Mouse (Mus musculus) kidney, adult 2 months (tissue): ENCODE results near the gene Dync2li1. TPM values are rescaled to one million over a fixed set of nuclear protein-coding genes. Genes with fewer than 3 reads are reported as not detected.
A peak's percentile ranks its signal among the peaks of the same experiment; 100 is the strongest.

Source experiments
- DNase-seq: peaks from one replicate; pipeline ENCODE4 v3.0.0; 2021
- H3K27ac ChIP-seq: fragments of 200-500 bp; 2 replicates; pipeline ENCODE4 v1.5.1; 2012; ENCODE audit warnings: low read depth, low read length, control low read depth, inconsistent platforms; ENCODE audit not compliant: insufficient read depth
- H3K27me3 ChIP-seq: fragments of 200-500 bp; replicated peaks from 2 replicates; pipeline ENCODE4 v1.6.1; 2012; ENCODE audit warnings: mild to moderate bottlenecking, moderate library complexity, low read length, inconsistent platforms; ENCODE audit not compliant: control insufficient read depth, insufficient read depth
- H3K36me3 ChIP-seq: fragments of 200-500 bp; 2 replicates; pipeline ENCODE4 v1.6.1; 2012; ENCODE audit warnings: mild to moderate bottlenecking, moderate library complexity, low read length, inconsistent platforms; ENCODE audit not compliant: control insufficient read depth, insufficient read depth
- H3K4me1 ChIP-seq: fragments of 200-500 bp; 2 replicates; pipeline ENCODE4 v1.6.1; 2011; ENCODE audit warnings: low read length; ENCODE audit not compliant: control insufficient read depth, insufficient read depth
- H3K4me3 ChIP-seq: fragments of 200-500 bp; 2 replicates; pipeline ENCODE4 v1.5.1; 2011; ENCODE audit warnings: mild to moderate bottlenecking, low read depth, low read length, control low read depth; ENCODE audit not compliant: insufficient read depth
- CTCF ChIP-seq: fragments of 200-500 bp; conservative IDR thresholded peaks from 2 replicates; pipeline ENCODE4 v1.5.1; 2011; ENCODE audit warnings: low read depth, mild to moderate bottlenecking, control low read depth, low read length, moderate library complexity, mixed read lengths; ENCODE audit not compliant: insufficient read depth, insufficient read length
- POLR2A ChIP-seq: fragments of 200-500 bp; IDR thresholded peaks from one replicate; pipeline ENCODE4 v1.6.1; 2011; ENCODE audit warnings: low read depth, low read length, control low read depth
- WGBS: fragments of 180-500 bp; shearing (Covaris S2); methylation state at CpG from one replicate; pipeline ENCODE4 v1.1.7; 2018; 5-methylcytosine and 5-hydroxymethylcytosine counted together
- polyA plus RNA-seq: library from polyadenylated mRNA; depleted of rRNA; stranded (reverse); fragments of >200 nt; gene quantifications from 2 replicates; pipeline ENCODE4 v1.2.3, GENCODE M21; 2012

The Dync2li1 gene
- polyA plus RNA-seq, 1 experiment, result 19.1 TPM

GRCm38 (mm10) chr17:84600051-84600983 is 26.0 kb upstream of the Dync2li1 start:
- no peak for TF ChIP-seq POLR2A
- no peak for TF ChIP-seq CTCF
- no peaks in the 10 kb centered on the region for H3K27me3 ChIP-seq
- H3K4me3 ChIP-seq, result no peak overlapping the region
- H3K27ac ChIP-seq, result peak overlapping the region; percentile 83
- DNase-seq, result peak; percentile 76
- H3K4me1 ChIP-seq, result peaks cover 18% of the 10 kb centered on the region
- H3K36me3 ChIP-seq, result no peaks in the 10 kb centered on the region
- 34% methylated on average over 9 of the region's 9 CpGs for WGBS

GRCm38 (mm10) chr17:84601805-84602204 is 24.5 kb upstream of the Dync2li1 start:
- H3K36me3 ChIP-seq, result no peaks in the 10 kb centered on the region
- DNase-seq, result no peak
- no peak overlapping the region for H3K27ac ChIP-seq
- 83% methylated on average over 5 of the region's 5 CpGs for WGBS
- H3K27me3 ChIP-seq, result no peaks in the 10 kb centered on the region
- TF ChIP-seq CTCF (no peak), POLR2A (no peak)
- H3K4me1 ChIP-seq, result peaks cover 18% of the 10 kb centered on the region
- H3K4me3 ChIP-seq, result no peak overlapping the region

- H3K4me3 ChIP-seq, result no peak overlapping the region
- H3K27ac ChIP-seq, result peak overlapping the region; percentile 87
- peak; percentile 83 for DNase-seq
- WGBS, result 22% methylated on average over 9 of the region's 9 CpGs
- peaks cover 18% of the 10 kb centered on the region for H3K4me1 ChIP-seq
- TF ChIP-seq CTCF, result no peak
- TF ChIP-seq POLR2A, result no peak
- no peaks in the 10 kb centered on the region for H3K36me3 ChIP-seq
- H3K27me3 ChIP-seq, result no peaks in the 10 kb centered on the region
Observed at GRCm38 (mm10) chr17:84603202-84603627, 23.1 kb upstream of the Dync2li1 start.

GRCm38 (mm10) chr17:84603709-84604420 is 22.4 kb upstream of the Dync2li1 start:
- no peaks in the 10 kb centered on the region for H3K27me3 ChIP-seq
- WGBS, result 84% methylated on average over 10 of the region's 10 CpGs
- H3K27ac ChIP-seq, result peak overlapping the region; percentile 70; the same call in 1 of the 2 replicates
- no peak for TF ChIP-seq CTCF
- TF ChIP-seq POLR2A, result no peak
- peaks cover 18% of the 10 kb centered on the region for H3K4me1 ChIP-seq
- H3K36me3 ChIP-seq, result no peaks in the 10 kb centered on the region
- no peak overlapping the region for H3K4me3 ChIP-seq
- no peak for DNase-seq

GRCm38 (mm10) chr17:84606976-84607375 is 19.3 kb upstream of the Dync2li1 start:
- H3K36me3 ChIP-seq, result no peaks in the 10 kb centered on the region
- WGBS, result 71% methylated on average over 13 of the region's 13 CpGs
- peaks cover 10% of the 10 kb centered on the region for H3K4me1 ChIP-seq
- no peak overlapping the region for H3K4me3 ChIP-seq
- no peak overlapping the region for H3K27ac ChIP-seq
- no peak for TF ChIP-seq POLR2A
- TF ChIP-seq CTCF, result no peak
- H3K27me3 ChIP-seq, result no peaks in the 10 kb centered on the region
- DNase-seq, result no peak

GRCm38 (mm10) chr17:84607617-84608016 is 18.7 kb upstream of the Dync2li1 start:
- 66% methylated on average over 5 of the region's 5 CpGs for WGBS

GRCm38 (mm10) chr17:84608606-84609005 is 17.7 kb upstream of the Dync2li1 start:
- DNase-seq, result no peak
- no peak overlapping the region for H3K4me3 ChIP-seq
- H3K27me3 ChIP-seq, result no peaks in the 10 kb centered on the region
- no peaks in the 10 kb centered on the region for H3K36me3 ChIP-seq
- no peak overlapping the region for H3K27ac ChIP-seq
- H3K4me1 ChIP-seq, result peaks cover 5% of the 10 kb centered on the region
- 83% methylated on average over 4 of the region's 4 CpGs for WGBS
- TF ChIP-seq POLR2A (no peak), CTCF (no peak)

More at GRCm38 (mm10) chr17:84607617-84608016, 18.7 kb upstream of the Dync2li1 start:
- no peak overlapping the region for H3K4me3 ChIP-seq
- TF ChIP-seq CTCF (no peak), POLR2A (no peak)
- H3K27me3 ChIP-seq, result no peaks in the 10 kb centered on the region
- no peaks in the 10 kb centered on the region for H3K36me3 ChIP-seq
- no peak overlapping the region for H3K27ac ChIP-seq
- H3K4me1 ChIP-seq, result peaks cover 10% of the 10 kb centered on the region
- no peak for DNase-seq
